Mouse (Mus musculus): ENCODE measurements around the gene Mical2.

Mical2 gene

GRCm38 (mm10) chr7:112225615-112226262 lies at the start of gene Mical2:
Gene Mical2 (plus strand): TSS chr7:112225856.
- peak; percentile 92 for DNase-seq (ENCODE audit: low spot score in 2 of 2)

- DNase-seq (ENCODE audit: low spot score in 2 of 2), result no peak
Measured at GRCm38 (mm10) chr7:112176627-112177026, 49.0 kb upstream of the Mical2 start.

DNA sequence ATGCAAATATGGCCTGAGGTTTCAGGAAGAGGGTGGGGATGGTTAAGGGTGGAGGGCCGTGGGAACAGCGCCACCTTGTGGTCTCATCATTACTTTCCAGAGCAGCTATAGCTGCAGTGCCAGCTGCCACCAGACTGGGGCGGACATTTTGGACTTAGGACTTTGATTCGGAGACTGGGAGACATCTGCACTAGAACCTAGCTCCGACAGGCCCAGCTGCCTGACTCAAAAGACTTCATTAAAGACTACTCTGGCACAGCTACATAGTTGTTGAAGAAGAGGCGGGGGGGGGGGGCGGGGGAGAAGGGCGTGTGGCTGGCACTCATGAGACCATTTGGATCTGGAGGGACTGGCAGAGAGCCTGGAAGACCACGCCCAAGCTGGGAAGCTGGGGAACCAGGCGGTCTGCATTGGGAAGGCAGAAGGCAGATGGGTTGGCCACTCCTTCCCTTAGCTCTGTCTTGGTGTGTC lies 45.4 kb upstream of the Mical2 start:
- peak; percentile 63 to 79 for DNase-seq (ENCODE audit: low spot score in 2 of 2)

GRCm38 (mm10) chr7:112183258-112183841 lies 42.3 kb upstream of the Mical2 start:
- peak; percentile 75 to 90 for DNase-seq (ENCODE audit: low spot score in 2 of 2)

DNA sequence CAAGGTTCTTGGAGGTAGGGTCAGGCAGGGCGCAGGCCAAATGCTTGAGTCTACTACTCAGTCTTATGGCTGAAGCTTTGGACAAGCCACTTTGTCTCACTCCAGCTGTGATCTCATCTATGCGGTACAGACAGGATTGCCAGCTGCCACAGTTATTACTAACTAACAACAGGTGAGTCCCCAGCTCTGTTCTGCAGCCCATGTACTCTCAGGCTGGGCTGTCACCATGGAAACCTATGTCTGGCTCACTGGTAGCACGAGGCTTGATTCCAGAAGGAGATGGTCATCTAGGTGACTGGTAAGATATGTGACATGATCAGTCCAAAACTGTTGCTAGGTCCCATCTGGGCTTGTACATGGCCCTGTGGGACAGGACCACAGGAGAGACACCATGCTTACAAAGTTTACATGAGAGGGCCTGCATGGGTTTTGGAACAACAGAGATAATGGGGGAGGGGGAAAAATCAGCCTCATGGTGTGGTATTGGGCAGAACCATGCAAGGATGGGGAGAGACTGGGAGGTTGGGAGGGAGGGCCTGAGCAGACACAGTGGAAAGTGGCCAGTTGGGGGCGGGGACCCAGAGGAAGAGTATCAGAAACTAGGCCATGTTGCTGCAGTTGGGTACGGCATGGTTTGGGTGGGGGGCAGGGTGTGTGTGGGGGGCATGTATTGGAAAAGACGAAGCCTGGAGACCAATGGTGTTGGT lies 41.0 kb upstream of the Mical2 start:
- no peak for DNase-seq (ENCODE audit: low spot score in 2 of 2)

DNA sequence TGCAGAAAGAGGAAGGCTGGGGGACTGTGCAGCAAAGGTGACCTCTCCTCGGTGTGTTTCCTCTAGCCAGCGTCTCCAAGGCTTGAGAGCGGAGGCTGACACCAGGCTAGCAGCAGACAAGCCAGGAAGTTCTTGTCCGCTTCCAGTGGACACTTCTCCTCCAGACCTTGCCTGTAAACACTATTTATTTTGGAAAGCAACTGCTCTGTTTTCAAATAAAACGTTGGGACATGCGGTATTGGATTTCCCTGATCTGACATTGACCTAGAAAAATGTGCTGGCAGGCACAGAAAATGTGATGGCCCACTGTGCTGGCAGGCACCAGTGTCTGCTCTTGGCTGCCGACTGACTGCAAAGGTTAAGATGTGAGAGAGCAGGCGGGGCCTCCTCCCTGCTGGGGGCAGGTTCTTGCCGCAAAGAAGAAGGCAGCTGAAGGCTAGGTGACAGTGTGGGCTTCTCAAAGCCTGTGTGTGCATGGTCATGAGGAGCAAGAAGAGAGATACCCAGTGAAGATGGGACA lies 40.4 kb upstream of the Mical2 start:
- peak; percentile 31 to 39 for DNase-seq (ENCODE audit: low spot score in 2 of 2)

DNA sequence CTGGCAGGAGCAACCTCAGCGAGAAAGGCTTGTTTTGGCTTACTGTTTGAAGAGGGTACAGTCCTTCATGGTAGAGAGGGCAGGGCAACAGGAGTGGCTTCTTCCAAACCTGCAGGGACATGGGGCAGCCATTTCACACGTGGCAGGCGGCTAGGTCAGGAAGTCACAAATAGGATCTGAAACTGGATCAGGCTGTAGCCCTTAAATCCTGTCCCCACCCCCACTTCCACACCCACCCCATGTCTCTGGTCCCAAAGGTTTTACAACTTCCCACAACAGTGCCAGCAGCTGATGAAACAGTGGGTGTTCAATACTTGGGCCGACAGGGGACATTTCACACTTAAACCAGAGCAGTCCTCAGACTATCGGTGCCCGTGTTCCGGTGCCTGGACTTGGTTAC lies 38.8 kb upstream of the Mical2 start:
- DNase-seq (ENCODE audit: low spot score in 2 of 2), result no peak

DNA sequence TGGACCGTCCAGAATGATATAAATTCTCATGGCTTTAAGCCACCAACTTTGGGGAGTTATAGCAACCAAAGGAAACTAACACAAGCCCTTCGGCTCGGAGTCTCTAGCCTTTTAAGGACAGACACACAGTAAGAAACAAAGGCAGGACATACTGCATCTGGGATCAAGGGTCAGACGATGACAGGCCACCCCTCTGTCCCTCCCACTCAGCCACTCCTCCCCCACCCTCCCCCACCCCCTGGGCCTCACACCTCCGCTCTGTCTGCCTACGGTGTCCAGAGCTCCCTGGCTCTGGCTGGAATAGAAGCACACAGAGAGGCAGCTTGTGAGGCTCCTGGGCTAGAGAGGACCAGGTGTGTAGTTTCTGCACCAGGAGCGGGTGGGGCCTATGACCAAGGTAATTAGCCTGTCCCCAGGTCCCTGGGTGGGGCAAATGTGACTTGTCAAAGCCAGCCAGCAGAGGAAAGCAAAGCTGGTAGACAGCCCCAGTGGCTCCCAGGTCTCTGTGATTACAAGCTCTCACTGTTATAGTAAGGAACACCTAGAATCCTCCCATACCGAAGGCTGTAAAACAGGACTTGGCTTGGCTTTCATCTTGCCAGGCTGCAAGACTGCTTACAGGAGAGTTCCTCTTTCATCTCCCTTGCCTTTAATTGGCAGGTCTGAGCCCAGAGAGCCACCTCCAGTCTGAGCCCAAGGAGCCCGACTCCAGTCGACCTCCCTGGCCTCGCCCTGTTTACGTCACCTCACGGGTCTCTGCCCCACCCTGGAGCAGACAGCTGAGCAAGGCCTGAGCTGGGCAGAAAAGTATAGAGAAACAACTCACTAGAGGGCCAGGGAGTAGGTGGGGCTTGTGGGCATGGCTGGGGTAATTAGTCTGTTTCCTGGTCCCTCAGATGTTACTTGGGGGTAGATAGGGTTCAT lies 37.9 kb upstream of the Mical2 start:
- no peak for DNase-seq (ENCODE audit: low spot score in 2 of 2)

DNA sequence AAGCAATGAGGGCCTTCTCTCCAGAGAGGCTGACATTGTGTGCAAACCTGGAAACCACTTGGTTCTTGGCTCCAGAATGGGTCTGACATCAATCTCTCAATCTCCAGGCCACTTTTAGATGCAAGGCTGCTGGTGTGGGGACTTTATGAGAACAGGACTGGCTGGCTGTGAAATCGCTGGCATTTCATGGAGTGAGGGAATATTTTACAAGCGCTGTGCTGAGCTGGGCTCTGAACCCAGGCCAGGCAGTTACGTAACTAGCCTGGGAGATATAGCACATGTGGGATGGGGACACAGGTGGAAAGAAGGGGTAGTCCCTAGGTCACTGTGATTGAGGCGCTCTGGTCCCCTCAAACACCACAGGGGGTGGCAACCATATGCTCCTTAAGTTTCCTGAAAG lies 33.4 kb upstream of the Mical2 start:
- DNase-seq (ENCODE audit: low spot score in 2 of 2), result no peak

- no peak for DNase-seq (ENCODE audit: low spot score in 2 of 2)
Measured at GRCm38 (mm10) chr7:112192778-112193177, 32.9 kb upstream of the Mical2 start.

DNA sequence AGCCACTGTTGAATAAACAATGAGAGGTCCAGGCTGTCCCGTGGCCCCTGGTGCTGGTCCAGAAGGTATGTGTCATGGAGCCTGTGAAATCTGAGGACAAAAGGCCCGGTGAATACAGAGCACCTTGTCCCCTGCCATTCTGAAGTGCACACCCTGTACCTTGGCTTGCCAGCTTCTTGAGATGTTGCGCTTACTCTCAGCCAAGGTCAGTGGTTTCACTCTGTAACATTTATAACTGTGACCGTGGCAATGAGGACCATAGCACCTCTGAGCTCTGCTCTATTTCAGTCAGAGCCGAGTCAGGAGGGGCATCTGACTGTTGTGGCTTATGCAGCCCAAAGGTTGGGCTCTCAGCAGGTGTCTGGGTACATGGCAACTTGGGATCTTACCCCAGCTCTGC lies 31.4 kb upstream of the Mical2 start:
- no peak for DNase-seq (ENCODE audit: low spot score in 2 of 2)

- DNase-seq (ENCODE audit: low spot score in 2 of 2), result no peak
Measured at GRCm38 (mm10) chr7:112197461-112197860, 28.2 kb upstream of the Mical2 start.

DNA sequence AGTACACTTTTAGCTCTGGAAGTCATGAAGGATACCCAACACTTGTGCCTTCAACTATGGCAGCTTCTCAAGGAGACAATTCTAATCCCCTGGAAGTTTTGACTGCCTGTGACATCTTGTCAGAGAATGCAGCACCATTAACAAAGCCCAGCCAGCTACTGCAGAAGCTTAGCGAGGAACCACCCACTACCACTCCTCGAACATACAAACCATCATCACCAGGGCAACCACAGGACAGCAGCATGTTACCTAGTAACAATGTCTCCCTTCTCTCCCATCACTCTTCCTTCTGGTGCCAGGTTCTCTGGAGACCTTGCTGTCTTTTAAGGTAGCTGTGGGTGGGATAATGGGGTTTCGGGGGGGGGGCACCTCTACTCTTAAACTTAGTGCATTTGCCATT lies 26.3 kb upstream of the Mical2 start:
- DNase-seq (ENCODE audit: low spot score in 2 of 2), result no peak

DNA sequence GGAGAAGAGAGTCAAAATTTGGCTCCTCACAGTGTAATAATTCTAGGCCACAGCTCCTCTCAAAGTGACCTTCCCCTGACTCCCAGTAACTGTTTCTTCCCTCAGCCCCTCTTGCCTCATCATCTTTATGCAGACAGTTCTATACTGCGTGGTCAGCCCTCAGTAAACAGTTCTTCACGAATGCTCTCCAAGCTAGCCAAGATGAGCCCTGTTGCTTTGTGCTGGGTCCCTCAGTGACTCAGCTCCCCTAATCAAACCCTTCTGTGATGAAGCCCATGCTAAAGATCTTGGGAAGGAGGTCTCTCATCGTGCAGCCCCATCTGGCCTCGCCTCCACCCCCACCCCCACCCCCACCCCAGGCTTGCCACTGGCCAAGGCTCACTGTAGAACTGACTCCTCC lies 24.9 kb upstream of the Mical2 start:
- DNase-seq (ENCODE audit: low spot score in 2 of 2), result no peak

DNA sequence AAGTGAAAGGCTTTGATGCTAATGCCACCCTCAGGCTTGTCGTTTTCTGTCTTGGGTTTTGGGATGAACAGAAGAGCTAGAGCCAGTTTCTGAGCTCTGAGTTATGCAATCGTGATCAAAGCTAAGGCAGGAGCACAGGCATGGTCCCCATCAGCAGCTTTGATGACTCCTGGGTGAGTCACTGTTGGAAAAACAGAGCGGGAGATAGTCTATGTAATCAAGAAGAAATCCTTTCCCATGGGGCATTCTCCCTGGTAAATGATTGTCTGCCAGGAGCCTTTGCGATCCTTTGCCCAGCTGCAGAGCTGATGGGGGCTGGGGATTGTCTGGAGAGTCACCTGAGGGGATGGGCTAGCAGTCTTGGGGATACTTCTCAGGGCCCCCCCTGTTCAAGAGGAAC lies 23.5 kb upstream of the Mical2 start:
- DNase-seq (ENCODE audit: low spot score in 2 of 2), result peak; percentile 36 to 53

DNA sequence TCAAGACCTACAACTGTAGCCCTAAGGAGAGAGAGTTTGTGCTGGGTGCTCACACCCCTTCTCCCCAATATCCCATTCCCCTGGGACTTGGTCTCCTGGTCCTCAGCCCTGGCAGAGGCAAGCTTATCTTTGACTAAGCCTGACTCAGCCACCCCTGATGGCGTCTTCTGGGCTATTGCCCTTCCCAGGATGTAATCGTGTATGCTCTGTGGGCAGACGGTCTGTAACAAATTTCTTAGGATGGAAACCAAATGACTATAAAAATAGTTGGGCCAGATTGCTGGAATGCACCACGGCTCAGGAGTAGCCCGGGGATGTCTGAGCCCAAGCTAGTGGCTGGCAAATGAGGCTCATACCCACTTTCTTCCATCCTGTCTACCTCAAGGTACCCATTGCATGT lies 22.8 kb upstream of the Mical2 start:
- DNase-seq (ENCODE audit: low spot score in 2 of 2), result no peak

GRCm38 (mm10) chr7:112203937-112204336 lies 21.7 kb upstream of the Mical2 start:
- DNase-seq (ENCODE audit: low spot score in 2 of 2), result no peak

DNA sequence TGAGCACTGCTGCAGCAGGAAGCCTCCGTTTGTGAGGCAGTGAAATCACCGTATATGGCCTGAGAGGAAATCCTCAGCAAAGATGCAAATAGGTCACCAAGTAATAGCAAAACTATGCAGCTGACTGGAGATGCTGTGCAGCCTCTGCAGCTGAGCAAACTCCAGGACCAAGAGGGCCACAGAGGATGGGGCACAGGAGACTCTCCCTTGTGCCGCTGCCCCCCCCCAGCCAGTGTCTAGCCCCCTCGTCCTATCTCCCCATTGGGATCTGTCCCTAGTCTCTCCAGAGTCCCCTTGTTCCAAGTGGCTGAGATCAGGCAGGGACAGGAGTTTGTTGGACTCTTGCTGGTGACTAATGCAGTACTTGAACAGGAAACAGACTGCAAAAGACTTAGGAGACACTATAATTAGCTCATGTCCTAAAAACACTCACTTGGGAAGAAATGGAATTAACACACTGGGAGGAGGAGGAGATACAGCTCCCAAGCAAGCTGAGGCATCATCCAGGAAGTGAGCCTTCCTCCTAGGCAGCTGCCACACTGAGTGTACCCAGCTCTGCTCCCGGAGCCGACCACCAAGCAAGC lies 21.2 kb upstream of the Mical2 start:
- peak; percentile 64 to 84 for DNase-seq (ENCODE audit: low spot score in 2 of 2)

DNA sequence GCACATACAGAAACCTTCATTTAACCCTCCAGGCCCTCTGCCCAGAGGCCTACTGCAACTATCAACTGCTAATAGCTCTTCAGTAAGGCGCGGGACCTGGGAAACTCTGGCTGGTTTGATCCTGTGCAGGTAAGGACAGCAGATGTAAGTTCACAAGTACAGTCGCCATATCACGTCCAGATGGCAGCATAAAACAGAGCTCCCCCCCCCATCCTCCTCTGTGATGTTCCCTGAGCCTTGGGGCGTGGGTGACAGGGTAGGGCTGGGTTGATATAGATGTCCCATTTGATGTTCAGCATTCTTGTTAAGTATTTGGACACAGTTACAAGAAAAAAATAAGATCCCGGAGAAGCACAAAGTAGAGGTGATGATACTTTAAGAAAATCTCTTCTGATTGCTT lies 20.1 kb upstream of the Mical2 start:
- DNase-seq (ENCODE audit: low spot score in 2 of 2), result no peak

DNA sequence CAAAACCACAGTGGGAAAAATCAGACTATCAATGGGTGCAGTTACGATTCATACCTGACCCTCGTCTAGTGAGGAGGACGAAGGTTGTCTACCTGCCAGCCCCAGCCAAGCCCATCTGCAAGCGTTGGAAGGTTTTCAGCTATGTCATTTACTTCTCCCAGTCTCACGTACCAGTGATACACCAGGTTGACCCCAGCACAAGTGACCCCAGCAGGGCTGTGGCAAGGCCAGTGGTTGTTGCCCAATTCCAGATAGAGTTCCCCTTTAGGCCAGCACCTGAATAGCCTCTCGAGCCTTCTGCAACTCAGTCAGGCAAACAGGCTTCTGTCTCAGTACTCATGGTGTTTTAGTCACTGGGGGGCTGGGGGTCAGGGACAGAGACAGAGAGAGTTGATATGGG lies 17.9 kb upstream of the Mical2 start:
- DNase-seq (ENCODE audit: low spot score in 2 of 2), result no peak

Data from heart, adult 9 months (tissue).